Mouse (Mus musculus): ENCODE measurements around the gene Got1. TPM values are rescaled to one million over a fixed set of nuclear protein-coding genes. Genes with fewer than 3 reads are reported as not detected.

Got1 gene
- polyA plus RNA-seq, 1 experiment from 2014 or later: 81.7 TPM

GRCm38 (mm10) chr19:43464294-43464687 lies 60.1 kb downstream of the Got1 start:
- Histone ChIP-seq H3K4me3 (replicated peaks; ENCODE audit: low read length) (no peak overlapping the region), H3K27me3 (ENCODE audit: control insufficient read depth, insufficient read depth, low read length) (no peaks in the 10 kb centered on the region), H3K36me3 (replicated peaks; ENCODE audit: control insufficient read depth, insufficient read depth) (no peaks in the 10 kb centered on the region), H3K9ac (no peak overlapping the region), H3K4me2 (replicated peaks) (no peak overlapping the region), H3K4me1 (replicated peaks; ENCODE audit: control insufficient read depth, insufficient read depth, low read length) (no peaks in the 10 kb centered on the region), H3K9me3 (ENCODE audit: control insufficient read depth, low read length) (no peaks in the 10 kb centered on the region), H3K27ac (no peak overlapping the region)
- ATAC-seq (ENCODE audit: low FRiP score) (no peak), DNase-seq (ENCODE audit: low spot score) (no peak)
- 85% methylated on average over 3 of the region's 3 CpGs for WGBS

- H3K4me2 ChIP-seq (replicated peaks): no peak overlapping the region
- ATAC-seq (ENCODE audit: low FRiP score): no peak
- H3K36me3 ChIP-seq (replicated peaks; ENCODE audit: control insufficient read depth, insufficient read depth): no peaks in the 10 kb centered on the region
- H3K27me3 ChIP-seq (ENCODE audit: control insufficient read depth, insufficient read depth, low read length): no peaks in the 10 kb centered on the region
- H3K4me3 ChIP-seq (replicated peaks; ENCODE audit: low read length): no peak overlapping the region
- no peak for DNase-seq (ENCODE audit: low spot score)
- H3K27ac ChIP-seq: no peak overlapping the region
- 95% methylated on average over 7 of the region's 7 CpGs for WGBS
- H3K9me3 ChIP-seq (ENCODE audit: control insufficient read depth, low read length): no peaks in the 10 kb centered on the region
- no peak overlapping the region for H3K9ac ChIP-seq
- no peaks in the 10 kb centered on the region for H3K4me1 ChIP-seq (replicated peaks; ENCODE audit: control insufficient read depth, insufficient read depth, low read length)
Measured at GRCm38 (mm10) chr19:43463546-43464293, 60.7 kb downstream of the Got1 start.

GRCm38 (mm10) chr19:43462141-43462540 lies 62.3 kb downstream of the Got1 start:
- Histone ChIP-seq H3K9me3 (ENCODE audit: control insufficient read depth, low read length) (no peaks in the 10 kb centered on the region), H3K4me2 (replicated peaks) (no peak overlapping the region), H3K27me3 (ENCODE audit: control insufficient read depth, insufficient read depth, low read length) (no peaks in the 10 kb centered on the region), H3K4me3 (replicated peaks; ENCODE audit: low read length) (no peak overlapping the region), H3K36me3 (replicated peaks; ENCODE audit: control insufficient read depth, insufficient read depth) (no peaks in the 10 kb centered on the region), H3K4me1 (replicated peaks; ENCODE audit: control insufficient read depth, insufficient read depth, low read length) (no peaks in the 10 kb centered on the region), H3K27ac (no peak overlapping the region), H3K9ac (no peak overlapping the region)
- WGBS: 92% methylated on average over 3 of the region's 3 CpGs
- DNase-seq (ENCODE audit: low spot score) (no peak), ATAC-seq (ENCODE audit: low FRiP score) (no peak)

- DNase-seq (ENCODE audit: low spot score) (no peak), ATAC-seq (ENCODE audit: low FRiP score) (no peak)
- Histone ChIP-seq H3K9ac (no peak overlapping the region), H3K4me3 (replicated peaks; ENCODE audit: low read length) (no peak overlapping the region), H3K27me3 (ENCODE audit: control insufficient read depth, insufficient read depth, low read length) (no peaks in the 10 kb centered on the region), H3K4me2 (replicated peaks) (no peak overlapping the region), H3K27ac (no peak overlapping the region), H3K4me1 (replicated peaks; ENCODE audit: control insufficient read depth, insufficient read depth, low read length) (no peaks in the 10 kb centered on the region), H3K9me3 (ENCODE audit: control insufficient read depth, low read length) (no peaks in the 10 kb centered on the region), H3K36me3 (replicated peaks; ENCODE audit: control insufficient read depth, insufficient read depth) (no peaks in the 10 kb centered on the region)
- WGBS: 94% methylated on average over 12 of the region's 12 CpGs
Measured at GRCm38 (mm10) chr19:43460481-43460880, 63.9 kb downstream of the Got1 start.

- H3K27me3 ChIP-seq (ENCODE audit: control insufficient read depth, insufficient read depth, low read length): no peaks in the 10 kb centered on the region
- H3K36me3 ChIP-seq (replicated peaks; ENCODE audit: control insufficient read depth, insufficient read depth): no peaks in the 10 kb centered on the region
- 78% methylated on average over 4 of the region's 4 CpGs for WGBS
- no peak overlapping the region for H3K9ac ChIP-seq
- no peak overlapping the region for H3K4me3 ChIP-seq (replicated peaks; ENCODE audit: low read length)
- ATAC-seq (ENCODE audit: low FRiP score): no peak
- H3K27ac ChIP-seq: no peak overlapping the region
- no peak overlapping the region for H3K4me2 ChIP-seq (replicated peaks)
- H3K4me1 ChIP-seq (replicated peaks; ENCODE audit: control insufficient read depth, insufficient read depth, low read length): no peaks in the 10 kb centered on the region
- H3K9me3 ChIP-seq (ENCODE audit: control insufficient read depth, low read length): no peaks in the 10 kb centered on the region
- DNase-seq (ENCODE audit: low spot score): no peak
Measured at GRCm38 (mm10) chr19:43459948-43460347, 64.5 kb downstream of the Got1 start.

GRCm38 (mm10) chr19:43453025-43453424 lies 71.4 kb downstream of the Got1 start:
- Histone ChIP-seq H3K4me2 (replicated peaks) (no peak overlapping the region), H3K9ac (no peak overlapping the region), H3K4me1 (replicated peaks; ENCODE audit: control insufficient read depth, insufficient read depth, low read length) (no peaks in the 10 kb centered on the region), H3K9me3 (ENCODE audit: control insufficient read depth, low read length) (no peaks in the 10 kb centered on the region), H3K27ac (no peak overlapping the region), H3K36me3 (replicated peaks; ENCODE audit: control insufficient read depth, insufficient read depth) (no peaks in the 10 kb centered on the region), H3K4me3 (replicated peaks; ENCODE audit: low read length) (no peak overlapping the region), H3K27me3 (ENCODE audit: control insufficient read depth, insufficient read depth, low read length) (no peaks in the 10 kb centered on the region)
- DNase-seq (ENCODE audit: low spot score): no peak
- ATAC-seq (ENCODE audit: low FRiP score): no peak
- 91% methylated on average over 4 of the region's 4 CpGs for WGBS

- Histone ChIP-seq H3K9me3 (ENCODE audit: control insufficient read depth, low read length) (no peaks in the 10 kb centered on the region), H3K4me3 (replicated peaks; ENCODE audit: low read length) (no peak overlapping the region), H3K27me3 (ENCODE audit: control insufficient read depth, insufficient read depth, low read length) (no peaks in the 10 kb centered on the region), H3K9ac (no peak overlapping the region), H3K4me1 (replicated peaks; ENCODE audit: control insufficient read depth, insufficient read depth, low read length) (no peaks in the 10 kb centered on the region), H3K27ac (no peak overlapping the region), H3K36me3 (replicated peaks; ENCODE audit: control insufficient read depth, insufficient read depth) (no peaks in the 10 kb centered on the region), H3K4me2 (replicated peaks) (no peak overlapping the region)
- DNase-seq (ENCODE audit: low spot score) (no peak), ATAC-seq (ENCODE audit: low FRiP score) (no peak)
- WGBS: 80% methylated on average over 5 of the region's 5 CpGs
Measured at GRCm38 (mm10) chr19:43452176-43452575, 72.2 kb downstream of the Got1 start.

- Histone ChIP-seq H3K36me3 (replicated peaks; ENCODE audit: control insufficient read depth, insufficient read depth) (no peaks in the 10 kb centered on the region), H3K4me3 (replicated peaks; ENCODE audit: low read length) (no peak overlapping the region), H3K27me3 (ENCODE audit: control insufficient read depth, insufficient read depth, low read length) (no peaks in the 10 kb centered on the region), H3K9ac (no peak overlapping the region), H3K27ac (no peak overlapping the region), H3K4me2 (replicated peaks) (no peak overlapping the region), H3K4me1 (replicated peaks; ENCODE audit: control insufficient read depth, insufficient read depth, low read length) (no peaks in the 10 kb centered on the region), H3K9me3 (ENCODE audit: control insufficient read depth, low read length) (no peaks in the 10 kb centered on the region)
- 91% methylated on average over 10 of the region's 10 CpGs for WGBS
- ATAC-seq (ENCODE audit: low FRiP score) (no peak), DNase-seq (ENCODE audit: low spot score) (no peak)
Measured at GRCm38 (mm10) chr19:43451563-43451962, 72.8 kb downstream of the Got1 start.

All from hindbrain, embryonic 14.5 days (tissue).